Mouse (Mus musculus) embryonic fibroblast, embryonic 13.5 days (primary cell): ENCODE measurements around the gene Stxbp3.

ENCODE experiments used
- CTCF ChIP-seq: IDR thresholded peaks from 2 replicates; pipeline ENCODE4 v1.5.1; 2011; ENCODE audit warnings: mild to moderate bottlenecking, control low read depth, low read length, moderate library complexity, borderline replicate concordance; ENCODE audit not compliant: insufficient read depth
- POLR2A ChIP-seq: IDR thresholded peaks from 2 replicates; pipeline ENCODE4 v1.6.1; 2011; ENCODE audit warnings: low read depth, mild to moderate bottlenecking, control low read depth, low read length, moderate library complexity

- TF ChIP-seq CTCF (no peak), POLR2A (no peak)
These were observed 20.5 kb upstream of the Stxbp3 start for GRCm38 (mm10) chr3:108860786-108861185.
